Mouse (Mus musculus) limb, embryonic 11.5 days (tissue): ENCODE results near the gene Irf5. TPM values are rescaled to one million over a fixed set of nuclear protein-coding genes. Genes with fewer than 3 reads are reported as not detected.
"Not testable (repeated sequence)": the region's sequence is repeated elsewhere in the genome, so short reads cannot be mapped to it uniquely, and the experiment has no call there.

ENCODE experiments used
- ATAC-seq: fragments of 200-750 bp; cut with Nextera tagmentation; 2 replicates; pipeline ENCODE4 v1.8.0; 2017; ENCODE audit warnings: low read depth; ENCODE audit not compliant: insufficient number of reproducible peaks, low FRiP score, low TSS enrichment
- DNase-seq: peaks from one replicate; pipeline ENCODE4 v3.0.0-alpha.2; 2015; ENCODE audit warnings: low spot score
- H3K27ac ChIP-seq: fragments of 300-500 bp; sonication (generic); replicated peaks from 2 replicates; pipeline ENCODE4 v1.5.1; 2014; ENCODE audit warnings: low read depth, mild to moderate bottlenecking, low read length
- H3K27me3 ChIP-seq: fragments of 300-500 bp; sonication (generic); 2 replicates; pipeline ENCODE4 v1.6.1; 2014; ENCODE audit warnings: mild to moderate bottlenecking, low read length, mixed read lengths; ENCODE audit not compliant: control insufficient read depth, insufficient read depth
- H3K36me3 ChIP-seq: fragments of 300-500 bp; sonication (generic); 2 replicates; pipeline ENCODE4 v1.6.1; 2014; ENCODE audit warnings: mild to moderate bottlenecking, low read length, moderate library complexity, mixed read lengths; ENCODE audit not compliant: control insufficient read depth, insufficient read depth
- H3K4me1 ChIP-seq: fragments of 300-500 bp; sonication (generic); 2 replicates; pipeline ENCODE4 v1.6.1; 2014; ENCODE audit warnings: low read length, mixed read lengths; ENCODE audit not compliant: control insufficient read depth, insufficient read depth
- H3K4me2 ChIP-seq: fragments of 300-500 bp; sonication (generic); 2 replicates; pipeline ENCODE4 v1.6.1; 2014; ENCODE audit warnings: low read depth, mild to moderate bottlenecking, moderate library complexity; ENCODE audit not compliant: severe bottlenecking
- H3K4me3 ChIP-seq: fragments of 300-500 bp; sonication (generic); 2 replicates; pipeline ENCODE4 v1.5.1; 2014; ENCODE audit warnings: low read depth, low read length
- H3K9ac ChIP-seq: fragments of 300-500 bp; sonication (generic); 2 replicates; pipeline ENCODE4 v1.6.1; 2014; ENCODE audit warnings: mild to moderate bottlenecking, low read length
- H3K9me3 ChIP-seq: fragments of 300-500 bp; sonication (generic); 2 replicates; pipeline ENCODE4 v1.6.1; 2016; ENCODE audit warnings: low read length; ENCODE audit not compliant: control insufficient read depth
- WGBS: fragments of 180-500 bp; shearing (Covaris S2); extraction: QIAGEN DNeasy Blood & Tissue Kit; methylation state at CpG from one replicate; pipeline ENCODE4 v1.1.7; 2014; 5-methylcytosine and 5-hydroxymethylcytosine counted together
- polyA plus RNA-seq: library from polyadenylated mRNA; unstranded; fragments of >200 nt; fragmentation: Nextera tagmentation; extraction: Ambion mirVana; gene quantifications from 2 replicates; pipeline ENCODE4 v1.2.1, GENCODE M21; 2014

Gene Irf5
- polyA plus RNA-seq, 1 experiment from 2014 or later, result 2.1 TPM

GRCm38 (mm10) chr6:29548086-29548485 lies 21.7 kb downstream of the Irf5 start:
- Histone ChIP-seq H3K4me3 (no peak overlapping the region), H3K27me3 (no peaks in the 10 kb centered on the region), H3K4me2 (no peak overlapping the region), H3K9me3 (no peaks in the 10 kb centered on the region), H3K27ac (no peak overlapping the region), H3K4me1 (no peaks in the 10 kb centered on the region), H3K36me3 (peaks cover 19% of the 10 kb centered on the region; the same call in 1 of the 2 replicates), H3K9ac (no peak overlapping the region)
- DNase-seq (no peak), ATAC-seq (no peak)
- WGBS, result 88% methylated on average over 1 of the region's 1 CpGs

DNA sequence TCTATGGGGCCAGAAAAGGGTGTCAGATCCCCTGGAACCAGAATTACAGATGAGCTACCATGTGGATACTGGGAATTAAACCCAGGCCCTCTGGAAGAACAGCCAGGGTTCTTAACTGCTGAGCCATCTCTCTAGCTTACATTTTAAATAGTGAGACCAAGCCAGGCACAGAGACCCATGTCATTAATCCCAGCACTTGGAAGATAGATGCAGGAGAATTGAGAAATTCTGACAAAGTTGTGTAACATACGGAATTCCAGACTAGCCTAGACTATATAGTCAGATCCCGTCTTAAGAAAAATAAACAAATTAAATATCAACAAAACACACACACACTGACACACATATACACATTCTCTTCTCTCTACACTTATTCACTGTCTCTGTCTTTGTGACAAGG lies 26.1 kb downstream of the Irf5 start:
- Histone ChIP-seq H3K4me1 (no peaks in the 10 kb centered on the region), H3K4me3 (no peak overlapping the region), H3K36me3 (peaks cover 23% of the 10 kb centered on the region), H3K9me3 (no peaks in the 10 kb centered on the region), H3K27ac (no peak overlapping the region), H3K4me2 (no peak overlapping the region), H3K27me3 (no peaks in the 10 kb centered on the region), H3K9ac (no peak overlapping the region)
- DNase-seq (no peak), ATAC-seq (no peak)
- 94% methylated on average over 2 of the region's 2 CpGs for WGBS

DNA sequence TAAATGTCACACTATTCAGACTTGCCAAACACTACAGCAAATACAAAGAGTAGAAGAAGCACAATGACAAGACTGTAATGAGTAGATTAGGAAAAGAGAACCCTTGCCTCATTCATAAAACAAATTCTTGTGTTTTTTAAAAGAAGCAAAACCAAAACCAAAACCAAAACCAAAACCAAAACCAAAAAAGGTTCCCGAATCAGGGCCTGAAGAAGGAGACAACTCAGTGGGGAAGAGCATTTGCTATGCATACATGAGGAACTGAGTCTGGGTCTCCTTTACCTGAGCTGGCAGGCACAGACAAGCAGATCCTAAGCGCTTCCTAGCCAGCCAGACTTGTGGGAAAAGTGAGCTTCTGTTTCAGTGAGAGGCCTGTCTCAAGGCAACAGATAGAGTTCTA lies 30.7 kb downstream of the Irf5 start:
- H3K4me1 ChIP-seq, result no peaks in the 10 kb centered on the region
- 94% methylated on average over 2 of the region's 2 CpGs for WGBS
- no peak for DNase-seq

DNA sequence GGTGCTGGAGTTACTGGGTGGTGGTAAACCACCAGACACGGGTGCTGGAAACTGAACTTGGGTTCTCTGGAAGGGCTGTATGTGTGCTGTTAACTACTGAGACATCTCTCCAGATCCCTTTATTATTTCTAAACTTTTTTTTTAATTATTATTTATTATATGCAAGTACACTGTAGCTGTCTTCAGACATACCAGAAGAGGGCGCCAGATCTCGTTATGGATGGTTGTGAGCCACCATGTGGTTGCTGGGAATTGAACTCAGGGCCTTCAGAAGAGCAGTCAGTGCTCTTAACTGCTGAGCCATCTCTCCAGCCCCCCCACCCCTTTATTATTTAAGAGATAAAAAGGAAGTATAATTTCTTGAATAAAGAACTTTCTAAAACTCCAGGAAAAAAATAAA lies 50.0 kb downstream of the Irf5 start:
- not testable (repeated sequence) for ATAC-seq, H3K27me3 ChIP-seq, H3K27ac ChIP-seq, H3K4me1 ChIP-seq, H3K9me3 ChIP-seq, DNase-seq, H3K4me2 ChIP-seq, H3K9ac ChIP-seq, H3K4me3 ChIP-seq
- WGBS, result 86% methylated on average over 3 of the region's 3 CpGs
- H3K36me3 ChIP-seq, result peaks cover 17% of the 10 kb centered on the region

More for the DNA sequence above, 30.7 kb downstream of the Irf5 start:
- Histone ChIP-seq H3K27ac (no peak overlapping the region), H3K9me3 (no peaks in the 10 kb centered on the region), H3K36me3 (peaks cover 21% of the 10 kb centered on the region), H3K4me3 (no peak overlapping the region), H3K9ac (no peak overlapping the region), H3K4me2 (no peak overlapping the region), H3K27me3 (no peaks in the 10 kb centered on the region)
- no peak for ATAC-seq

GRCm38 (mm10) chr6:29580770-29581169 lies 54.3 kb downstream of the Irf5 start:
- DNase-seq (no peak), ATAC-seq (no peak)
- no peaks in the 10 kb centered on the region; the same call in 1 of the 2 replicates for H3K9me3 ChIP-seq
- H3K27ac ChIP-seq, result no peak overlapping the region
- WGBS, result 89% methylated on average over 1 of the region's 1 CpGs
- H3K4me2 ChIP-seq, result no peak overlapping the region
- no peak overlapping the region for H3K9ac ChIP-seq
- H3K4me1 ChIP-seq, result no peaks in the 10 kb centered on the region
- no peak overlapping the region for H3K4me3 ChIP-seq
- H3K36me3 ChIP-seq, result peaks cover 20% of the 10 kb centered on the region
- H3K27me3 ChIP-seq, result no peaks in the 10 kb centered on the region

- Histone ChIP-seq H3K4me1 (no peaks in the 10 kb centered on the region), H3K9me3 (no peaks in the 10 kb centered on the region; the same call in 1 of the 2 replicates), H3K36me3 (peaks cover 20% of the 10 kb centered on the region), H3K4me2 (no peak overlapping the region), H3K4me3 (no peak overlapping the region), H3K9ac (no peak overlapping the region), H3K27ac (no peak overlapping the region), H3K27me3 (no peaks in the 10 kb centered on the region)
- ATAC-seq (no peak), DNase-seq (no peak)
- 93% methylated on average over 3 of the region's 3 CpGs for WGBS
Observed at GRCm38 (mm10) chr6:29581202-29581601, 54.8 kb downstream of the Irf5 start.

Other genes starting within 250 kb of the Irf5 start
- 0.33 and 0.81 TPM in 2 replicates for gene Fam71f2, start 247.0 kb upstream of the Irf5 start, polyA plus RNA-seq
- 0.11 TPM in 1 of 2 replicates, not detected in the other for gene Fam71f1, start 207.5 kb upstream of the Irf5 start, polyA plus RNA-seq
- 308 and 313 TPM in 2 replicates for gene Calu, start 178.6 kb upstream of the Irf5 start, polyA plus RNA-seq
- gene Opn1sw, start 138.2 kb upstream of the Irf5 start, polyA plus RNA-seq, result 0.24 TPM in 2 replicates
- gene Ccdc136, start 130.3 kb upstream of the Irf5 start, polyA plus RNA-seq, result 37.1 and 37.3 TPM in 2 replicates
- 2.5 and 3.1 TPM in 2 replicates for gene Flnc, start 93.4 kb upstream of the Irf5 start, polyA plus RNA-seq
- gene Atp6v1f, start 58.9 kb upstream of the Irf5 start, polyA plus RNA-seq, result 182 and 198 TPM in 2 replicates
- not detected in 2 replicates for gene Atp6v1fnb, start 55.2 kb upstream of the Irf5 start, polyA plus RNA-seq
- gene Kcp, start 18.7 kb upstream of the Irf5 start, polyA plus RNA-seq, result 25.7 and 32.2 TPM in 2 replicates
- gene Tnpo3, start 83.3 kb downstream of the Irf5 start, polyA plus RNA-seq, result 109 and 117 TPM in 2 replicates
- gene Tspan33, start 167.6 kb downstream of the Irf5 start, polyA plus RNA-seq, result 3.1 and 4.7 TPM in 2 replicates
- 67.5 and 78.9 TPM in 2 replicates for gene Smo, start 208.9 kb downstream of the Irf5 start, polyA plus RNA-seq
- gene Ahcyl2, start 241.4 kb downstream of the Irf5 start, polyA plus RNA-seq, result 16.5 and 17.3 TPM in 2 replicates